Mouse (Mus musculus): ENCODE results near the gene Fam184b.

GRCm38 (mm10) chr5:45543374-45543773 lies 96.0 kb downstream of the Fam184b start:
- TF ChIP-seq CTCF (IDR thresholded peaks at IDR 0.05; ENCODE audit: borderline replicate concordance, extremely low read depth, insufficient read depth, insufficient read length) (no peak), POLR2A (IDR thresholded peaks at IDR 0.05; ENCODE audit: borderline replicate concordance, extremely low read depth, insufficient read depth, insufficient read length, poor library complexity, severe bottlenecking) (no peak)
